Mouse (Mus musculus) liver, embryonic 14.5 days (tissue): ENCODE data around the gene Ywhab. TPM values are rescaled to one million over a fixed set of nuclear protein-coding genes. Genes with fewer than 3 reads are reported as not detected.

Experiments
- ATAC-seq: fragments of 200-750 bp; cut with Nextera tagmentation; 2 replicates; pipeline ENCODE4 v1.8.0; 2017; ENCODE audit warnings: moderate number of reproducible peaks, mild to moderate bottlenecking, moderate library complexity; ENCODE audit not compliant: insufficient read depth
- DNase-seq, 3 experiments: peaks; one replicate each; pipeline ENCODE4 v3.0.0-alpha.2; 2012 to 2013; ENCODE audit warnings: low read depth in 3 of 3, low spot score in 3 of 3
- H3K27ac ChIP-seq: fragments of 300-500 bp; sonication (generic); 2 replicates; pipeline ENCODE4 v1.5.1; 2014; ENCODE audit warnings: moderate library complexity, mild to moderate bottlenecking, control low read depth, inconsistent platforms
- H3K27me3 ChIP-seq: fragments of 300-500 bp; sonication (generic); 2 replicates; pipeline ENCODE4 v1.6.1; 2014; ENCODE audit warnings: mild to moderate bottlenecking, low read length, moderate library complexity; ENCODE audit not compliant: control insufficient read depth, insufficient read depth
- H3K36me3 ChIP-seq: fragments of 300-500 bp; sonication (generic); replicated peaks from 2 replicates; pipeline ENCODE4 v1.6.1; 2014; ENCODE audit warnings: low read depth; ENCODE audit not compliant: control insufficient read depth, insufficient read depth
- H3K4me1 ChIP-seq, 2 experiments: fragments of 200-500 bp in 1 of 2; fragments of 300-500 bp in 1 of 2; sonication (generic) in 1 of 2; replicated peaks; 2 replicates each; pipeline ENCODE4 v1.6.1; 2012 to 2014; ENCODE audit warnings: antibody characterized with exemption in 1 of 2, inconsistent platforms in 1 of 2, low read length in 1 of 2; ENCODE audit not compliant: control insufficient read depth in 2 of 2, insufficient read depth in 2 of 2
- H3K4me2 ChIP-seq: fragments of 300-500 bp; sonication (generic); 2 replicates; pipeline ENCODE4 v1.6.1; 2014; ENCODE audit warnings: low read depth, mild to moderate bottlenecking, control low read depth, moderate library complexity
- H3K4me3 ChIP-seq, 2 experiments: fragments of 200-500 bp in 1 of 2; fragments of 300-500 bp in 1 of 2; sonication (generic) in 1 of 2; 2 replicates each; pipeline ENCODE4 v1.5.1; 2012 to 2014; ENCODE audit warnings: low read depth in 2 of 2, low read length in 2 of 2, mild to moderate bottlenecking in 2 of 2, control low read depth in 1 of 2, inconsistent platforms in 1 of 2, moderate library complexity in 1 of 2; ENCODE audit not compliant: insufficient read depth in 1 of 2
- H3K9ac ChIP-seq: fragments of 300-500 bp; sonication (generic); replicated peaks from 2 replicates; pipeline ENCODE4 v1.6.1; 2014; ENCODE audit warnings: mild to moderate bottlenecking, control low read depth, moderate library complexity
- H3K9me3 ChIP-seq: fragments of 300-500 bp; sonication (generic); 2 replicates; pipeline ENCODE4 v1.6.1; 2016; ENCODE audit warnings: low read length, mixed read lengths; ENCODE audit not compliant: control insufficient read depth
- CTCF ChIP-seq: IDR thresholded peaks from 2 replicates; pipeline ENCODE4 v1.5.1; 2016; ENCODE audit warnings: antibody characterized with exemption, low read depth, control low read depth
- EP300 ChIP-seq: IDR thresholded peaks from 2 replicates; pipeline ENCODE4 v1.6.1; 2016; ENCODE audit warnings: antibody characterized with exemption, low read depth
- WGBS: fragments of 180-500 bp; shearing (Covaris S2); extraction: QIAGEN DNeasy Blood & Tissue Kit; methylation state at CpG from one replicate; pipeline ENCODE4 v1.1.7; 2014; ENCODE audit not compliant: insufficient replicate concordance; 5-methylcytosine and 5-hydroxymethylcytosine counted together
- polyA plus RNA-seq, 2 experiments: library from polyadenylated mRNA; depleted of rRNA in 1 of 2; stranded (reverse) in 1 of 2; unstranded in 1 of 2; fragments of >200 nt; fragmentation: Nextera tagmentation in 1 of 2; extraction: Ambion mirVana in 1 of 2; gene quantifications; 2 replicates each; pipeline versions ENCODE4 v1.2.1 to v1.2.3; 2012 to 2014

Ywhab gene
- polyA plus RNA-seq, 2 experiments = 32.3 to 79.6 TPM

DNA sequence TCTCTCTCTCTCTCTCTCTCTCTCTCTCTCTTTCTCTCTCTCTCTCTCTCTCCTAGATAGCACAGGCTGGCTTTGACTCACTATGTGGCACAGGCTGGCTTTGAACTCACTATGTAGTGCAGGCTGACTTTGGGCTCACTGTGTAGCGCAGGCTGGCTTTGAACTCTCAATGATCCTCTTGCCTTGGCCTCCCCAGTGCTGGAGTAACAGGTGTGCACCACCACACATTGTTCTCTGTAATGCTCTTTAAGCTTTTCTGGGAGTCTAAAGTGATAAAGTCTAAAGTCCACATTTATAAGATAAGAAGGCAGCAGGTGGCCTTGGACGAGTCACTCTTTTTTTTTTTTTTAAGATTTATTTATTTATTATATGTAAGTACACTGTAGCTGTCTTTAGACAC lies 46.8 kb downstream of the Ywhab start:
- DNase-seq (no peak), ATAC-seq (no peak)
- Histone ChIP-seq H3K9ac (no peak overlapping the region), H3K4me1 (no peaks in the 10 kb centered on the region), H3K27me3 (no peaks in the 10 kb centered on the region), H3K27ac (no peak overlapping the region), H3K9me3 (no peaks in the 10 kb centered on the region), H3K4me3 (no peak overlapping the region), H3K4me2 (no peak overlapping the region), H3K36me3 (no peaks in the 10 kb centered on the region)
- WGBS = 61% methylated on average over 2 of the region's 2 CpGs
- no peak for TF ChIP-seq EP300
- TF ChIP-seq CTCF = no peak

DNA sequence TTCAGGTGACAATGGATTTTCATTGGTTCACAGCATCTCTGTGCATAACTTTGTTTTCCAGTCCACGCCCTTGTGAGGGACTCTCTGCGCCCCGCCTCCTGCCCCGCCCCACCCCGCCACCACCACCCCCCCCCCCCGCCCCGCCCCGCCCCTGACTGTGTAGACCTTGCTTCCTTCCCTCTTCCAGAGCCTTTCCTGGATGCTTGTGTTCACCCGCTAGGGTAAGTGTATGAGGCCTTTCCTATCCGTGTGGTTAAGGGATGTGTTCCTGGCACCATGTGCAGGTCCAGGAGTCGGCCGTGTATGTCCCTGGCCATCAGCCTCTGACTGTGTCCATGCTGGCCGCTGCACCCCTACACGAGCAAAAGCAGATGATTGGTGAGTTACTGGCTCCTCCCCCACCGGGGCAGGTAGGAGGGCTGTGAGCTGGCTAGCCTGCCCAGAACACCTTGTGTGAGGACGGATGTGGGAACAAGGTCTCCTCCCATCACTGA lies 52.5 kb downstream of the Ywhab start:
- Histone ChIP-seq H3K4me3 (peak overlapping the region; percentile 37 to 44), H3K27me3 (no peaks in the 10 kb centered on the region), H3K36me3 (no peaks in the 10 kb centered on the region; the same call in 1 of the 2 replicates), H3K9me3 (no peaks in the 10 kb centered on the region), H3K4me2 (peak overlapping the region; percentile 63), H3K9ac (no peak overlapping the region; the same call in 1 of the 2 replicates), H3K4me1 (peaks cover 2 to 3% of the 10 kb centered on the region in 2 experiments; a peak in 2 of 4 replicates), H3K27ac (no peak overlapping the region)
- WGBS = 2% methylated on average over 16 of the region's 16 CpGs
- no peak for TF ChIP-seq EP300
- no peak for TF ChIP-seq CTCF
- ATAC-seq (peak; percentile 80), DNase-seq (peak in 1 of 3 experiments; percentile 26)

DNA sequence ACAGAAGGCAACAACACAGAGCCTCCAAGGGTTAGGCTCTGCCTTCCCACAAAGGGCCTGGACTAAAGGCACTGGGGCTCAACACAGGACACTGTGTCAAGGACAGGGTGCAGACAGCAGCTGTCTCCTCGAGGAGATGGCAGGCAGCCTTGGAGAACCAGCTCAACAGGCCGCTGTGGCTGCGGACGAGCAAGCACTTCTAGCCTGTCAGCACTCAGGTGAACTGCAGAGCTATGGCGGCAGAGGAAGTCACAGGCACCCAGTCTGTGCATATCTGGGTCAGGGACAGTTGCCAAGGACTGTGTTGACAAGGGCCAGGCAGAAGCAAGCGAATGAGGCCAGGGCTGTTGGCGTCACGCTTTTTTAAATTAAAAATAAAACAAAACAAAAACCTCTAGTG lies 59.0 kb downstream of the Ywhab start:
- Histone ChIP-seq H3K4me3 (no peak overlapping the region), H3K9me3 (no peaks in the 10 kb centered on the region), H3K36me3 (peaks cover 17% of the 10 kb centered on the region), H3K27me3 (no peaks in the 10 kb centered on the region), H3K4me1 (no peaks in the 10 kb centered on the region), H3K27ac (no peak overlapping the region), H3K9ac (no peak overlapping the region), H3K4me2 (no peak overlapping the region)
- TF ChIP-seq CTCF = no peak
- TF ChIP-seq EP300 = no peak
- no peak for ATAC-seq
- DNase-seq = no peak
- WGBS = 89% methylated on average over 8 of the region's 8 CpGs

DNA sequence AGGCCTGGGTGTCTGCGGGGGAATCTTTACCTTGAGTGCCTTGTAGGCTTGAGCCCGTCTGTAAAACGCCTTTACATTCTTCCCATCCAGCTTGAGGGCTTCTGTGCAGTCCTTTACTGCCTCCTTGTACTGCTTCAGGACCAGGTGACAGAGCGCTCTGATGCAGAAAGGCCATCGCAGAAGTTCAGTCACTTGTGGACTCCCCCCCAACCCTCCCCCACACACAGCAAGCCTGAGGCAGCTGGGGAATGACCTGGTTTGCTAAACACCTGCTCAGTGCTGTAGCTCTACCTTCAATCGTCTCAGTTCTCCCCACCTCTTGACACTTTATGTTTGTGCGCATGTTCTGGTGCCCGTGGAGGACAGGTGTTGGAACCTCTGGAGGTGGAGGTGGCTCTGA lies 59.9 kb downstream of the Ywhab start:
- H3K9me3 ChIP-seq = no peaks in the 10 kb centered on the region

DNA sequence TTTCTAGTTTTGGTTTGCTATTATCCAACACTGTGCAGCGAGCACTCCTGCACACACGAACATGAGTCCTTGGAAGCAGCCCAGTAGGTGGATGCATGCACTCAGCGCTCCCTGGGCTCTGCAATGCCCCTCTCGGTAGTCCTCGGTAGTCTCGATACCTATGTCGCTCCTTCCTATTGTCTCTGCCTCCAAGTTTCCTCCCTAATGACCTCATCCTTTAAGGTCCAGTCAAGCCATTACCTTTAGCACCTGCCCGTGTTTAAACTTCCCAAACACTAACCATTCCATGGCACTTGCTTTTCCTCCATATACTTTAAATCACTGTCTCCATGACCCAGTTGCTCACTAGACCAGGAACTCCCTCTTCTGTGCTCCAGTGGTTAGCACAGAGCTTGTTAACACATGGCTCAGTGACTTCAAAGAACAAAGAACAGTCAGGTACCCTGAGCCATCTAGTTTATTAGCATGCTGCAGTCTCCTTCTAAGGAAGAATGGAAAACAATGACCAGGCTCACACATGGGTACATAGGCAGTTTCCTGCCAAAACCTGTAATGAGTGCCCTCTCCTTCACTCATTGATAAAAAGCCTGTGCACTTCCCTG lies 65.0 kb downstream of the Ywhab start:
- 85% methylated on average over 8 of the region's 8 CpGs for whole genome bisulfite sequencing
- Histone ChIP-seq H3K9ac (no peak overlapping the region), H3K4me1 (no peaks in the 10 kb centered on the region), H3K27me3 (no peaks in the 10 kb centered on the region), H3K4me3 (no peak overlapping the region), H3K27ac (no peak overlapping the region), H3K36me3 (peaks cover 36% of the 10 kb centered on the region), H3K4me2 (no peak overlapping the region), H3K9me3 (no peaks in the 10 kb centered on the region)
- TF ChIP-seq CTCF (no peak), EP300 (no peak)
- DNase-seq (no peak), ATAC-seq (no peak)

More for the DNA sequence above, 59.9 kb downstream of the Ywhab start:
- TF ChIP-seq EP300 (no peak), CTCF (no peak)
- Histone ChIP-seq H3K4me3 (no peak overlapping the region), H3K4me1 (no peaks in the 10 kb centered on the region), H3K27me3 (no peaks in the 10 kb centered on the region), H3K27ac (no peak overlapping the region), H3K4me2 (no peak overlapping the region), H3K9ac (no peak overlapping the region), H3K36me3 (peaks cover 20% of the 10 kb centered on the region)
- WGBS = 84% methylated on average over 8 of the region's 8 CpGs
- DNase-seq (no peak), ATAC-seq (no peak)

Other genes starting within 250 kb of the Ywhab start
- 1.7 and 2.9 TPM in 2 replicates for gene Ada, start 244.7 kb upstream of the Ywhab start, polyA plus RNA-seq (2012; rRNA removed)
- 3.8 and 4.1 TPM in 2 replicates for gene Ada, start 244.7 kb upstream of the Ywhab start, polyA plus RNA-seq (2014; fragmentation: Nextera tagmentation; extraction: Ambion mirVana)
- gene Ccn5, start 174.1 kb upstream of the Ywhab start, polyA plus RNA-seq (2012; rRNA removed) = not detected in 2 replicates
- gene Ccn5, start 174.1 kb upstream of the Ywhab start, polyA plus RNA-seq (2014; fragmentation: Nextera tagmentation; extraction: Ambion mirVana) = 0.11 TPM in 1 of 2 replicates, not detected in the other
- not detected in 2 replicates for gene Kcnk15, start 141.3 kb upstream of the Ywhab start, polyA plus RNA-seq (2012; rRNA removed)
- gene Kcnk15, start 141.3 kb upstream of the Ywhab start, polyA plus RNA-seq (2014; fragmentation: Nextera tagmentation; extraction: Ambion mirVana) = not detected in 2 replicates
- 0.12 and 0.13 TPM in 2 replicates for gene Rims4, start 76.3 kb upstream of the Ywhab start, polyA plus RNA-seq (2012; rRNA removed)
- gene Rims4, start 76.3 kb upstream of the Ywhab start, polyA plus RNA-seq (2014; fragmentation: Nextera tagmentation; extraction: Ambion mirVana) = 0.14 and 0.19 TPM in 2 replicates
- 0.22 and 0.29 TPM in 2 replicates for gene Pabpc1l, start 30.5 kb downstream of the Ywhab start, polyA plus RNA-seq (2012; rRNA removed)
- gene Pabpc1l, start 30.5 kb downstream of the Ywhab start, polyA plus RNA-seq (2014; fragmentation: Nextera tagmentation; extraction: Ambion mirVana) = not detected in 2 replicates
- 8.0 and 11.8 TPM in 2 replicates for gene Stk4, start 75.4 kb downstream of the Ywhab start, polyA plus RNA-seq (2012; rRNA removed)
- 19.6 and 21.7 TPM in 2 replicates for gene Stk4, start 75.4 kb downstream of the Ywhab start, polyA plus RNA-seq (2014; fragmentation: Nextera tagmentation; extraction: Ambion mirVana)
- 10.1 and 11.6 TPM in 2 replicates for gene Tomm34, start 76.2 kb downstream of the Ywhab start, polyA plus RNA-seq (2012; rRNA removed)
- 16.0 and 19.0 TPM in 2 replicates for gene Tomm34, start 76.2 kb downstream of the Ywhab start, polyA plus RNA-seq (2014; fragmentation: Nextera tagmentation; extraction: Ambion mirVana)
- 0.01 and 0.02 TPM in 2 replicates for gene Kcns1, start 176.2 kb downstream of the Ywhab start, polyA plus RNA-seq (2012; rRNA removed)
- gene Kcns1, start 176.2 kb downstream of the Ywhab start, polyA plus RNA-seq (2014; fragmentation: Nextera tagmentation; extraction: Ambion mirVana) = not detected in 2 replicates
- not detected in 2 replicates for gene Wfdc5, start 187.8 kb downstream of the Ywhab start, polyA plus RNA-seq (2012; rRNA removed)
- not detected in 2 replicates for gene Wfdc5, start 187.8 kb downstream of the Ywhab start, polyA plus RNA-seq (2014; fragmentation: Nextera tagmentation; extraction: Ambion mirVana)
- gene Wfdc12, start 195.6 kb downstream of the Ywhab start, polyA plus RNA-seq (2012; rRNA removed) = not detected in 2 replicates
- not detected in 2 replicates for gene Wfdc12, start 195.6 kb downstream of the Ywhab start, polyA plus RNA-seq (2014; fragmentation: Nextera tagmentation; extraction: Ambion mirVana)
- gene Wfdc15a, start 205.2 kb downstream of the Ywhab start, polyA plus RNA-seq (2012; rRNA removed) = not detected in 2 replicates
- gene Wfdc15a, start 205.2 kb downstream of the Ywhab start, polyA plus RNA-seq (2014; fragmentation: Nextera tagmentation; extraction: Ambion mirVana) = not detected in 2 replicates
- 0.11 and 0.13 TPM in 2 replicates for gene Wfdc15b, start 226.7 kb downstream of the Ywhab start, polyA plus RNA-seq (2012; rRNA removed)
- not detected in 2 replicates for gene Wfdc15b, start 226.7 kb downstream of the Ywhab start, polyA plus RNA-seq (2014; fragmentation: Nextera tagmentation; extraction: Ambion mirVana)
- not detected in 2 replicates for gene Svs2, start 243.5 kb downstream of the Ywhab start, polyA plus RNA-seq (2012; rRNA removed)
- not detected in 2 replicates for gene Svs2, start 243.5 kb downstream of the Ywhab start, polyA plus RNA-seq (2014; fragmentation: Nextera tagmentation; extraction: Ambion mirVana)